Mouse (Mus musculus): ENCODE data around the gene Tmem252. TPM values are rescaled to one million over a fixed set of nuclear protein-coding genes. Genes with fewer than 3 reads are reported as not detected.

The Tmem252 gene
- total and polyA plus RNA-seq, 3 experiments = not detected

GRCm38 (mm10) chr19:24665771-24666170, 8.0 kb upstream of the Tmem252 start:
- H3K9ac ChIP-seq (ENCODE audit: control insufficient read depth, low read depth, low read length, poor library complexity, severe bottlenecking) = no peak overlapping the region
- no peaks in the 10 kb centered on the region for H3K79me2 ChIP-seq (ENCODE audit: control insufficient read depth, insufficient read depth, low read length, poor library complexity)
- H3K9me3 ChIP-seq (replicated peaks; ENCODE audit: insufficient read depth, low read length) = no peaks in the 10 kb centered on the region
- no peak for TF ChIP-seq USF2 (IDR thresholded peaks at IDR 0.05; ENCODE audit: borderline replicate concordance in 1 of 2, insufficient read depth in 1 of 2, low read depth in 1 of 2, low read length in 2 of 2)
- no peak for TF ChIP-seq USF1 (IDR thresholded peaks at IDR 0.05; ENCODE audit: low read depth, low read length)
- no peak for TF ChIP-seq MXI1 (IDR thresholded peaks at IDR 0.05; ENCODE audit: low read depth, low read length)
- TF ChIP-seq CHD1 (IDR thresholded peaks at IDR 0.05; ENCODE audit: low read depth, low read length) = no peak
- no peak for TF ChIP-seq HCFC1 (IDR thresholded peaks at IDR 0.05; ENCODE audit: low read depth, low read length)
- no peak for TF ChIP-seq POLR2AphosphoS5 (IDR thresholded peaks at IDR 0.05; ENCODE audit: borderline replicate concordance, low read depth, low read length)
- TF ChIP-seq MYB (IDR thresholded peaks at IDR 0.05; ENCODE audit: low read depth, low read length) = no peak
- TF ChIP-seq POLR2A (IDR thresholded peaks at IDR 0.05; ENCODE audit: control insufficient read depth in 1 of 2, insufficient read depth in 1 of 2, low read depth in 1 of 2, low read length in 2 of 2, poor library complexity in 1 of 2) = no peak
- no peak for TF ChIP-seq UBTF (IDR thresholded peaks at IDR 0.05; ENCODE audit: borderline replicate concordance, insufficient read depth, low read depth, low read length)
- TF ChIP-seq TCF12 (IDR thresholded peaks at IDR 0.05; ENCODE audit: low read depth, low read length) = no peak
- TF ChIP-seq ZNF384 (IDR thresholded peaks at IDR 0.05; ENCODE audit: low read depth, low read length) = no peak
- TF ChIP-seq POLR2AphosphoS2 (IDR thresholded peaks at IDR 0.05; ENCODE audit: low read length) = no peak
- H3K27ac ChIP-seq (ENCODE audit: control insufficient read depth, low read depth, low read length) = no peak overlapping the region
- no peaks in the 10 kb centered on the region for H3K4me1 ChIP-seq (ENCODE audit: control insufficient read depth in 1 of 2, insufficient read depth in 2 of 2, low read length in 2 of 2)
- no peaks in the 10 kb centered on the region for H3K36me3 ChIP-seq (ENCODE audit: control insufficient read depth in 1 of 2, insufficient read depth in 2 of 2, low read length in 2 of 2)
- H3K27me3 ChIP-seq (ENCODE audit: control insufficient read depth in 1 of 2, insufficient read depth in 2 of 2, low read length in 2 of 2) = peaks cover 4 to 15% of the 10 kb centered on the region in 2 experiments
- no peak overlapping the region for H3K4me3 ChIP-seq (ENCODE audit: control insufficient read depth in 1 of 2, insufficient read depth in 1 of 2, low read depth in 2 of 2, low read length in 2 of 2)
- DNase-seq (ENCODE audit: low read depth, low spot score) = no peak

DNA sequence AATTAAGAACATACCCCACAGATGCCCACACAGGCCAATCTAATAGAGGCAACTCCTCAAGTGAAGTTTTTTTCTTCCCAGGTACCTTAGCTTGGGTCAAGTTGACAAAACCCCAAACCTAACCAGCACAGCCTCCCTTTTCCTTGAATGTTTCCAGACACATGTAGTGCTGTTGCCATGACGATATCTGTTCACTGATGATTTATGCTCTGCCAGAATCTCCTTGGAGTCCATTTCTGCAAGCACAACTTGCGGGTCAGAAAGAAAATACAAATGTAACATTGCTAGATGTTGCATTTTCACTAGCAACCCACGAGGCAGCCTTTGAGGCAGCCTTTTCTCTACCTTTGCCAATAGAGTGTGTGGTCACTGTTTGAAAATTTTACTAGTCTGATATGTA, 6.3 kb upstream of the Tmem252 start:
- no peaks in the 10 kb centered on the region for H3K4me1 ChIP-seq (ENCODE audit: control insufficient read depth in 1 of 2, insufficient read depth in 2 of 2, low read length in 2 of 2)
- DNase-seq (ENCODE audit: low read depth, low spot score) = no peak
- no peak overlapping the region for H3K27ac ChIP-seq (ENCODE audit: control insufficient read depth, low read depth, low read length)
- H3K27me3 ChIP-seq (ENCODE audit: control insufficient read depth in 1 of 2, insufficient read depth in 2 of 2, low read length in 2 of 2) = peaks cover 4 to 17% of the 10 kb centered on the region in 2 experiments
- no peak overlapping the region for H3K9ac ChIP-seq (ENCODE audit: control insufficient read depth, low read depth, low read length, poor library complexity, severe bottlenecking)
- no peak overlapping the region for H3K4me3 ChIP-seq (ENCODE audit: control insufficient read depth in 1 of 2, insufficient read depth in 1 of 2, low read depth in 2 of 2, low read length in 2 of 2)
- H3K79me2 ChIP-seq (ENCODE audit: control insufficient read depth, insufficient read depth, low read length, poor library complexity) = no peaks in the 10 kb centered on the region
- TF ChIP-seq ZNF384 (IDR thresholded peaks at IDR 0.05; ENCODE audit: low read depth, low read length) = no peak
- no peak for TF ChIP-seq HCFC1 (IDR thresholded peaks at IDR 0.05; ENCODE audit: low read depth, low read length)
- TF ChIP-seq ELF1 (IDR thresholded peaks at IDR 0.05; ENCODE audit: low read depth, low read length) = no peak
- no peak for TF ChIP-seq CTCF (IDR thresholded peaks at IDR 0.05 in 2 of 3, conservative IDR thresholded peaks at IDR 0.05 in 1 of 3; ENCODE audit: control insufficient read depth in 1 of 3, insufficient read depth in 1 of 3, low read depth in 2 of 3, low read length in 3 of 3, poor library complexity in 1 of 3, severe bottlenecking in 1 of 3)
- TF ChIP-seq TCF12 (IDR thresholded peaks at IDR 0.05; ENCODE audit: low read depth, low read length) = no peak
- TF ChIP-seq SMC3 (IDR thresholded peaks at IDR 0.05; ENCODE audit: low read depth, low read length) = no peak
- TF ChIP-seq E2F4 (IDR thresholded peaks at IDR 0.05; ENCODE audit: borderline replicate concordance, low read depth, low read length) = no peak
- TF ChIP-seq GATA1 (IDR thresholded peaks at IDR 0.05; ENCODE audit: low read depth, low read length) = no peak
- H3K36me3 ChIP-seq (ENCODE audit: control insufficient read depth in 1 of 2, insufficient read depth in 2 of 2, low read length in 2 of 2) = no peaks in the 10 kb centered on the region
- H3K9me3 ChIP-seq (replicated peaks; ENCODE audit: insufficient read depth, low read length) = no peaks in the 10 kb centered on the region
